In the genomic region with DNA sequence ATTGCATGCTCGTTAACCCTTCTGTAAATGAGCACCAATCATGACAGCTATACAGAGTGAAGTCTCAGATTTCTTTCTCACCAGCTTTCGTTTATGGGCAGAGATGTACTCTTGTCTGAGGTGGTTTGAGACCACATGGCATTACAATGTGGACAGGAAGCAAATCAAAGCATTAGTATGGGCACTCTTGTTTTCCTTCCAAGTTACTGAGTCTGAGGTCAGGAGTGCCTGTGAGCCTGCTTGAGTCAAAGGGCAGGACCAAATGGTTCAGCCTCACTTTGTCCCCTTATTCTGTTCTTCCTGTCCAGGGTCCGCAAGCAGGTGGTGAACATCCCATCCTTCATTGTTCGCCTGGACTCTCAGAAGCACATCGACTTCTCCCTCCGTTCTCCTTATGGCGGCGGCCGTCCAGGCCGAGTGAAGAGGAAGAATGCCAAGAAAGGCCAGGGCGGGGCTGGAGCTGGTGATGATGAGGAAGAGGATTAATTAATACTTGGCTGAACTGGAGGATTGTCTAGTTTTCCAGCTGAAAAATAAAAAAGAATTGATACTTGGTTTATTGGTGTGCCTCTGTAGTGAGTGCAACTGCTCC, we compare ENCODE assay signal across 9 mouse cellular contexts. TPM values are rescaled to one million over a fixed set of nuclear protein-coding genes. Genes with fewer than 3 reads are reported as not detected.
DNase-seq lines count a peak whose midpoint lies in the region; ATAC-seq lines count a peak whose summit lies in the region.
"Had no signal": no experiment of that assay in that cellular context is flagged by ENCODE, and none has a peak within 500 bp of the region (broad histone marks: within the 10 kb centered on the region; RNA-seq: fewer than 3 reads in every experiment).

No protein-coding gene starts in this region.

- peak overlapping the region; percentile 23; the same call in 1 of the 2 replicates for H3K27ac ChIP-seq in brown adipose tissue, adult 24 weeks (replicated peaks; ENCODE audit: low read depth, low read length)
- H3K27ac ChIP-seq in hindbrain, embryonic 16.5 days (ENCODE audit: low read depth, low read length), result no peak overlapping the region
- no peak overlapping the region for H3K27ac ChIP-seq in midbrain, embryonic 14.5 days (replicated peaks; ENCODE audit: low read depth, low read length)

- intact Hi-C loops in heart, postnatal 10 days (cut with DNase I), result no loop called here

- no peak for ATAC-seq in hindbrain, embryonic 16.5 days
- ATAC-seq in midbrain, embryonic 14.5 days (ENCODE audit: low FRiP score, low TSS enrichment), result no peak
- ATAC-seq: Patski had no signal

- no peaks in the 10 kb centered on the region for H3K27me3 ChIP-seq in hindbrain, embryonic 16.5 days (replicated peaks; ENCODE audit: control insufficient read depth, insufficient read depth, low read length)
- H3K27me3 ChIP-seq in midbrain, embryonic 14.5 days (ENCODE audit: control insufficient read depth, insufficient read depth, low read length), result no peaks in the 10 kb centered on the region
- H3K27me3 ChIP-seq: Patski had no signal

- H3K9ac ChIP-seq in hindbrain, embryonic 16.5 days (ENCODE audit: low read depth, low read length), result peak overlapping the region; percentile 80; the same call in 1 of the 2 replicates
- peak overlapping the region; percentile 80; the same call in 1 of the 2 replicates for H3K9ac ChIP-seq in midbrain, embryonic 14.5 days (replicated peaks; ENCODE audit: low read length)

- DNase-seq in heart, adult 11 months, result peak; percentile 94
- DNase-seq in heart, postnatal 10 days, result no peak
- DNase-seq in midbrain, embryonic 14.5 days, result no peak
- DNase-seq in urinary bladder, postnatal 14 days (ENCODE audit: low spot score), result no peak
- no peak for DNase-seq in spleen, adult 18-20 months
- no peak for DNase-seq in urinary bladder, postnatal 25 days (ENCODE audit: low spot score)

- peak overlapping the region; percentile 89 for H3K4me2 ChIP-seq in hindbrain, embryonic 16.5 days (ENCODE audit: low read length)
- peak overlapping the region; percentile 95 for H3K4me2 ChIP-seq in midbrain, embryonic 14.5 days (ENCODE audit: low read length)

- H3K9me3 ChIP-seq in hindbrain, embryonic 16.5 days (ENCODE audit: control insufficient read depth, low read length), result no peaks in the 10 kb centered on the region
- no peaks in the 10 kb centered on the region for H3K9me3 ChIP-seq in midbrain, embryonic 14.5 days (ENCODE audit: control insufficient read depth, low read length)

- H3K36me3 ChIP-seq in hindbrain, embryonic 16.5 days (ENCODE audit: control insufficient read depth, insufficient read depth, low read length), result peaks cover 11% of the 10 kb centered on the region
- H3K36me3 ChIP-seq in midbrain, embryonic 14.5 days (ENCODE audit: control insufficient read depth, insufficient read depth, low read length), result peaks cover 34% of the 10 kb centered on the region

- peak overlapping the region; percentile 51 for H3K4me3 ChIP-seq in brown adipose tissue, adult 24 weeks (ENCODE audit: insufficient read depth, low read depth, low read length)
- no peak overlapping the region; the same call in 1 of the 2 replicates for H3K4me3 ChIP-seq in hindbrain, embryonic 16.5 days (ENCODE audit: low read length)
- peak overlapping the region; percentile 84 for H3K4me3 ChIP-seq in midbrain, embryonic 14.5 days (replicated peaks; ENCODE audit: low read depth, low read length)

- no peaks in the 10 kb centered on the region; the same call in none of the 2 replicates for H3K4me1 ChIP-seq in brown adipose tissue, adult 24 weeks (ENCODE audit: control insufficient read depth, insufficient read depth, insufficient read length, low read length)
- H3K4me1 ChIP-seq in hindbrain, embryonic 16.5 days (ENCODE audit: control insufficient read depth, insufficient read depth, low read depth, low read length), result peaks cover 16% of the 10 kb centered on the region
- H3K4me1 ChIP-seq in midbrain, embryonic 14.5 days (ENCODE audit: control insufficient read depth, insufficient read depth, low read length), result peaks cover 13% of the 10 kb centered on the region

- 57% methylated on average over 11 of the region's 11 CpGs for WGBS in hindbrain, embryonic 16.5 days
- WGBS in midbrain, embryonic 14.5 days, result 58% methylated on average over 11 of the region's 11 CpGs

RNA-seq across cellular contexts. Expression of a gene that starts 2.6 kb away (rescaled TPM):
- total RNA-seq in heart, postnatal 10 days (2021), result 100 to 1,000 TPM; 812 to 873 TPM
- polyA plus RNA-seq in brown adipose tissue, adult 24 weeks (2012; ENCODE audit: insufficient read depth, insufficient read length, missing spikeins), result 727 and 740 TPM in 2 replicates
- 675 and 689 TPM in 2 replicates for polyA plus RNA-seq in hindbrain, embryonic 16.5 days (2015; fragmentation: Nextera tagmentation; extraction: Ambion mirVana)
- polyA plus RNA-seq in midbrain, embryonic 14.5 days (2014; fragmentation: Nextera tagmentation; extraction: Ambion mirVana), result 857 and 868 TPM in 2 replicates

RNA-seq across cellular contexts. Expression of a gene that starts 13.1 kb away (rescaled TPM):
- total RNA-seq in heart, postnatal 10 days (2021), result 10 to 100 TPM; 25.7 to 28.9 TPM
- polyA plus RNA-seq in brown adipose tissue, adult 24 weeks (2012; ENCODE audit: insufficient read depth, insufficient read length, missing spikeins), result 20.9 and 29.8 TPM in 2 replicates
- 124 and 127 TPM in 2 replicates for polyA plus RNA-seq in hindbrain, embryonic 16.5 days (2015; fragmentation: Nextera tagmentation; extraction: Ambion mirVana)
- polyA plus RNA-seq in midbrain, embryonic 14.5 days (2014; fragmentation: Nextera tagmentation; extraction: Ambion mirVana), result 70.6 and 70.7 TPM in 2 replicates

RNA-seq across cellular contexts. Expression of a gene that starts 13.8 kb away (rescaled TPM):
- 1 to 10 TPM in 1 of 2 experiments, under 1 TPM in 1; 0.67 to 1.4 TPM for total RNA-seq in heart, postnatal 10 days (2021)
- 3.7 and 5.2 TPM in 2 replicates for polyA plus RNA-seq in brown adipose tissue, adult 24 weeks (2012; ENCODE audit: insufficient read depth, insufficient read length, missing spikeins)
- polyA plus RNA-seq in hindbrain, embryonic 16.5 days (2015; fragmentation: Nextera tagmentation; extraction: Ambion mirVana), result 0.21 and 0.50 TPM in 2 replicates
- 0.11 and 0.34 TPM in 2 replicates for polyA plus RNA-seq in midbrain, embryonic 14.5 days (2014; fragmentation: Nextera tagmentation; extraction: Ambion mirVana)

RNA-seq across cellular contexts. Expression of a gene that starts 13.8 kb away (rescaled TPM):
- 100 to 1,000 TPM; 106 to 107 TPM for total RNA-seq in heart, postnatal 10 days (2021)
- 37.7 and 38.0 TPM in 2 replicates for polyA plus RNA-seq in brown adipose tissue, adult 24 weeks (2012; ENCODE audit: insufficient read depth, insufficient read length, missing spikeins)
- polyA plus RNA-seq in hindbrain, embryonic 16.5 days (2015; fragmentation: Nextera tagmentation; extraction: Ambion mirVana), result 282 and 308 TPM in 2 replicates
- polyA plus RNA-seq in midbrain, embryonic 14.5 days (2014; fragmentation: Nextera tagmentation; extraction: Ambion mirVana), result 232 and 277 TPM in 2 replicates

RNA-seq across cellular contexts. Expression of a gene that starts 29.1 kb away (rescaled TPM):
- total RNA-seq in heart, postnatal 10 days (2021), result 1 to 10 TPM; 1.5 to 2.1 TPM
- 0.67 TPM in 1 of 2 replicates, not detected in the other for polyA plus RNA-seq in brown adipose tissue, adult 24 weeks (2012; ENCODE audit: insufficient read depth, insufficient read length, missing spikeins)
- polyA plus RNA-seq in hindbrain, embryonic 16.5 days (2015; fragmentation: Nextera tagmentation; extraction: Ambion mirVana), result 3.8 and 4.6 TPM in 2 replicates
- 3.0 and 3.2 TPM in 2 replicates for polyA plus RNA-seq in midbrain, embryonic 14.5 days (2014; fragmentation: Nextera tagmentation; extraction: Ambion mirVana)
